Mouse (Mus musculus) bone marrow, adult 2 months (tissue): ENCODE results near the gene Paxip1. TPM values are rescaled to one million over a fixed set of nuclear protein-coding genes. Genes with fewer than 3 reads are reported as not detected.

Experiments used
- H3K27ac ChIP-seq: fragments of 200-500 bp; 2 replicates; pipeline ENCODE4 v1.5.1; 2012; ENCODE audit warnings: low read depth, mild to moderate bottlenecking, control low read depth, inconsistent platforms, low read length; ENCODE audit not compliant: control insufficient read depth, poor library complexity, insufficient read depth
- H3K4me1 ChIP-seq: fragments of 200-500 bp; 2 replicates; pipeline ENCODE4 v1.6.1; 2011; ENCODE audit warnings: low read length; ENCODE audit not compliant: control insufficient read depth, insufficient read depth
- H3K4me3 ChIP-seq: fragments of 200-500 bp; replicated peaks from 2 replicates; pipeline ENCODE3; 2011; ENCODE audit warnings: mild to moderate bottlenecking, low read depth, low read length, control low read depth; ENCODE audit not compliant: control insufficient read depth
- CTCF ChIP-seq: fragments of 200-500 bp; IDR thresholded peaks from 2 replicates; pipeline ENCODE4 v1.5.1; 2011; ENCODE audit warnings: low read length, control low read depth; ENCODE audit not compliant: control insufficient read depth, insufficient read depth
- POLR2A ChIP-seq: fragments of 200-500 bp; IDR thresholded peaks from 2 replicates; pipeline ENCODE4 v1.6.1; 2011; ENCODE audit warnings: low read depth, mild to moderate bottlenecking, control low read depth, low read length, borderline replicate concordance; ENCODE audit not compliant: control insufficient read depth
- WGBS: fragments of 180-500 bp; shearing (Covaris S2); methylation state at CpG from one replicate; pipeline ENCODE4 v1.1.7; 2018; 5-methylcytosine and 5-hydroxymethylcytosine counted together
- polyA plus RNA-seq: library from polyadenylated mRNA; stranded (reverse); fragments of >200 nt; gene quantifications from 2 replicates; pipeline ENCODE4 v1.2.4, GENCODE M21; 2011; ENCODE audit warnings: low replicate concordance; ENCODE audit not compliant: missing spikeins, insufficient read depth, insufficient read length

Paxip1 gene
- polyA plus RNA-seq, 1 experiment = 47.0 TPM

DNA sequence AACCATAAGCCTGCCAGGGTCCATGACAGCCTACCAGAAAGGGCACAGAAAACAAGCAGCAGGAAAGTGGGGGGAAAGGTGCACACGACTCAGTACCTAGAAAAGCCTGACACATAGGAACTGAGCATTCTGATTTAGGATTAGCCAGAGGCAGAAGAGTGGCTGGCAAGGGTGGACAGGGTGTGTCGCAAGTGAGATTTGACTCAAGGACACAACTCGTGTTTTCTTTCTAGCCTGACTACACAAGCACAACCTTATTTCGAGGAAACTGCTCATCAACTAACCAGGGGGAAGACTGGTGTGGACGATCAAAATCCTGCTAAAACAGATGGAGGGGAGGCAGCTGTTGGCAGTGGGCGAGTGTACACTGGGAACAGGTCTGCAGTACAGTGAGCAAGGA lies 52.3 kb downstream of the Paxip1 start:
- WGBS = 71% methylated on average over 6 of the region's 6 CpGs
- Histone ChIP-seq H3K4me3 (no peak overlapping the region), H3K27ac (no peak overlapping the region), H3K4me1 (no peaks in the 10 kb centered on the region)
- TF ChIP-seq POLR2A (no peak), CTCF (no peak)

GRCm38 (mm10) chr5:27737168-27737567 lies 54.3 kb downstream of the Paxip1 start:
- TF ChIP-seq CTCF = peak; percentile 46; the same call in 1 of the 2 replicates
- TF ChIP-seq POLR2A = no peak
- H3K27ac ChIP-seq = no peak overlapping the region
- no peak overlapping the region for H3K4me3 ChIP-seq
- 12% methylated on average over 3 of the region's 3 CpGs for WGBS
- H3K4me1 ChIP-seq = no peaks in the 10 kb centered on the region

- TF ChIP-seq CTCF (no peak), POLR2A (no peak)
- WGBS = 81% methylated on average over 5 of the region's 5 CpGs
- H3K27ac ChIP-seq = no peak overlapping the region
- H3K4me3 ChIP-seq = no peak overlapping the region
- no peaks in the 10 kb centered on the region for H3K4me1 ChIP-seq
These were observed 59.1 kb downstream of the Paxip1 start for GRCm38 (mm10) chr5:27732288-27732868.

GRCm38 (mm10) chr5:27731392-27731791 lies 60.1 kb downstream of the Paxip1 start:
- Histone ChIP-seq H3K4me3 (no peak overlapping the region), H3K27ac (no peak overlapping the region), H3K4me1 (no peaks in the 10 kb centered on the region)
- 62% methylated on average over 1 of the region's 1 CpGs for WGBS
- TF ChIP-seq POLR2A = no peak
- no peak for TF ChIP-seq CTCF

- no peak overlapping the region for H3K4me3 ChIP-seq
- 62% methylated on average over 5 of the region's 5 CpGs for WGBS
- H3K4me1 ChIP-seq = no peaks in the 10 kb centered on the region
- H3K27ac ChIP-seq = no peak overlapping the region
- TF ChIP-seq CTCF = no peak
- no peak for TF ChIP-seq POLR2A
These were observed 60.8 kb downstream of the Paxip1 start for GRCm38 (mm10) chr5:27730666-27731065.

DNA sequence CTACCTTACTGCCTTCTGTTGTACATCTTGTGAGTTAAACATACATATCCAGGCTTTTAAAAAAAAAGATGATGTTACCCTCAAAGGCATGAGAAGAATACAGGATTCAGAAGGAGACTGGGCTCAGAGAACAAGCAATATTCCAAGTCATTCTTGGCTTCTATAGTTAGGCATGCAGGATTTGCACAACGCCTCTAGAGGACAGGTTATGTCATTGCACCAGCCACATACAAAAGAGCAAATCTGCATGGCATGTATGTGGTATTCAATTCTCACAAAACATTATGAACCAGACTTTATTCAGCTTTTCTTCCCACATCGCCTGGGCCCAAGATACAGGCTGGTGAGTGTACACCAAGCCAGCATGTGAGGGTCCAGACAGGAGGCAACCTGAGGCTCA lies 67.0 kb downstream of the Paxip1 start:
- no peak overlapping the region for H3K4me3 ChIP-seq
- no peaks in the 10 kb centered on the region for H3K4me1 ChIP-seq
- no peak for TF ChIP-seq CTCF
- no peak for TF ChIP-seq POLR2A
- WGBS = 37% methylated on average over 2 of the region's 2 CpGs
- H3K27ac ChIP-seq = no peak overlapping the region

- H3K4me1 ChIP-seq = no peaks in the 10 kb centered on the region
- WGBS = 69% methylated on average over 2 of the region's 2 CpGs
- H3K4me3 ChIP-seq = no peak overlapping the region
- H3K27ac ChIP-seq = no peak overlapping the region
- TF ChIP-seq CTCF (no peak), POLR2A (no peak)
These were observed 72.2 kb downstream of the Paxip1 start for GRCm38 (mm10) chr5:27719311-27719710.

DNA sequence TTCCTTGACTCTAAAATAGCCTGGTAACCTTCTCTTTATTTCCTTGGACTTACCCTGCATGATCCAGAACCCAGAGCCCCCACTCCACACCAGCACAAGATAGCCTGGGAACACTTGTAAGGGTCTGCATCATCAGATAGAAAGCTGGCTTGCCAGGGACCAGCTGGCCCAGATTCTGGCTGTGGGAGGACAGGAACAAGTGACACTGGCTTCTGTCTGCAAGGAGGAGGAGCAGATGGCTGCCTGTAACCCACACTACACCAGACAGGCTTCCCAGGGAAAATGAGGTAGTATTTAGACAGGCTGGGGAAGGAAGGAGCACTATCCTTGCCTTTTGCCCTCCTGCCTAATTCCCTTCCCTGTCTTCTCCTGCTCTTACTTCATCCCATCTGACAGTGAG lies 74.2 kb downstream of the Paxip1 start:
- no peak overlapping the region for H3K27ac ChIP-seq
- TF ChIP-seq CTCF = no peak
- TF ChIP-seq POLR2A = no peak
- no peak overlapping the region for H3K4me3 ChIP-seq
- H3K4me1 ChIP-seq = no peaks in the 10 kb centered on the region

- H3K4me1 ChIP-seq = no peaks in the 10 kb centered on the region
- H3K4me3 ChIP-seq = no peak overlapping the region
- no peak overlapping the region for H3K27ac ChIP-seq
- WGBS = 84% methylated on average over 4 of the region's 4 CpGs
- no peak for TF ChIP-seq CTCF
These were observed 75.5 kb downstream of the Paxip1 start for GRCm38 (mm10) chr5:27716026-27716425.
